Mouse (Mus musculus) lung, embryonic 15.5 days (tissue): ENCODE results near the gene Bahcc1. TPM values are rescaled to one million over a fixed set of nuclear protein-coding genes. Genes with fewer than 3 reads are reported as not detected.

Experiments
- ATAC-seq: fragments of 200-750 bp; cut with Nextera tagmentation; 2 replicates; pipeline ENCODE4 v1.8.0; 2017; ENCODE audit warnings: moderate number of reproducible peaks, borderline replicate concordance; ENCODE audit not compliant: low FRiP score, low TSS enrichment; ENCODE audit errors: extremely low read depth
- H3K27ac ChIP-seq: fragments of 300-500 bp; sonication (generic); 2 replicates; pipeline ENCODE4 v1.5.1; 2015; ENCODE audit warnings: moderate library complexity, mild to moderate bottlenecking, inconsistent platforms
- H3K27me3 ChIP-seq: fragments of 300-500 bp; sonication (generic); 2 replicates; pipeline ENCODE4 v1.6.1; 2015; ENCODE audit warnings: inconsistent platforms
- H3K36me3 ChIP-seq: fragments of 300-500 bp; sonication (generic); 2 replicates; pipeline ENCODE4 v1.6.1; 2015; ENCODE audit warnings: inconsistent platforms
- H3K4me1 ChIP-seq: fragments of 300-500 bp; sonication (generic); 2 replicates; pipeline ENCODE4 v1.6.1; 2015; ENCODE audit warnings: inconsistent platforms
- H3K4me2 ChIP-seq: fragments of 300-500 bp; sonication (generic); 2 replicates; pipeline ENCODE4 v1.6.1; 2015; ENCODE audit warnings: inconsistent platforms, mild to moderate bottlenecking, moderate library complexity
- H3K4me3 ChIP-seq: fragments of 300-500 bp; sonication (generic); 2 replicates; pipeline ENCODE4 v1.5.1; 2015; ENCODE audit warnings: mild to moderate bottlenecking, inconsistent platforms
- H3K9ac ChIP-seq: fragments of 300-500 bp; sonication (generic); 2 replicates; pipeline ENCODE4 v1.6.1; 2015; ENCODE audit warnings: inconsistent platforms
- H3K9me3 ChIP-seq: fragments of 300-500 bp; sonication (generic); 2 replicates; pipeline ENCODE4 v1.6.1; 2016; ENCODE audit warnings: inconsistent platforms
- WGBS: fragments of 180-500 bp; shearing (Covaris S2); methylation state at CpG from one replicate; pipeline ENCODE4 v1.1.7; 2015; 5-methylcytosine and 5-hydroxymethylcytosine counted together
- polyA plus RNA-seq: library from polyadenylated mRNA; unstranded; fragments of >200 nt; fragmentation: Nextera tagmentation; extraction: Ambion mirVana; gene quantifications from 2 replicates; pipeline ENCODE4 v1.2.1, GENCODE M21; 2015

Bahcc1 gene
- polyA plus RNA-seq, 1 experiment from 2014 or later: 9.2 TPM

DNA sequence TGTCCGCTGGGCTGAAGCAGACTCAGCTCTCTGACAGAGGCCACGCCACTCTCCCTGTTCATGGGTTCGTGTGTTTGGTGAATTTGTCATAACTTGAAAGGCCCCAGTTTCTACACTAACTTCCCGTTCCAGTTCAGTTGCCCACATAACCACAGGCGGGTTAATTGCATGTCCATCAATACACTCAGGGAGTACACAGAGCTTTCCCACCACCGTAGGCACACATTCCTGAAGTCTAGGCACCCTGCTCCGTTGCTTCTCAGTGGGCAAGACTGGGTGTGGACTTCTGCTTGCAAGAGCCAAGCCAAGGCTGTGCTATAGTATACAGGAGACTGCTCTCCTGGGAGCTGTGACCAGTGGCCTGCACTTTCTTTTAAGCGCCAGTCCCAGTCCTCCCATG lies 23.3 kb upstream of the Bahcc1 start:
- Histone ChIP-seq H3K4me1 (peaks cover 22% of the 10 kb centered on the region; the same call in 1 of the 2 replicates), H3K9me3 (no peaks in the 10 kb centered on the region), H3K27ac (no peak overlapping the region), H3K27me3 (no peaks in the 10 kb centered on the region), H3K4me2 (no peak overlapping the region), H3K4me3 (no peak overlapping the region), H3K36me3 (no peaks in the 10 kb centered on the region), H3K9ac (no peak overlapping the region)
- no peak for ATAC-seq
- 56% methylated on average over 8 of the region's 8 CpGs for WGBS

DNA sequence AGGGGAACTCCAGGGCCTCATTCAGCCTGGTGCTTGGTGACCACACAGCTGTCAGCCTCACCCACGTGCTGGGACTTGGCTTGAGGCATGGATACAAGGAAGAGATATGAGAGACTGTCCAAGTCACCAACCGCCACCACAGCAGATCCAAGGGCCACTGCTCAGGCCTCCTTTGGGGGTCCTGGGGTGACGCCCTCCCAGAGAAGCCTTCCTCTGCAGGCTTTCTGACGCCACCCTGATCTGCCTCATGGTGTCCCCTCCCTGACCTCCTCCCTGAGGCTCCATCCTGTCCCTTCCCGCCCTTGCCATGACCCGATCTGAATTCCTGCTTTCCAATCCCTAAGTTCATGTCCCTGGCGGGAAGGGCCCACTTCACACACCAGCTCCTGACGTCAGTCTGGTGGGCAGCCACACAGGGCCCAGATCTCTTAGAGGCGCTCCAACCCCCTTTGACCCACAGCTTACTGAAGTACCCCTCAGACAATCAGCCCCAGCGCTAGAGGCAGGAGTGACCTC lies 17.0 kb upstream of the Bahcc1 start:
- H3K4me2 ChIP-seq: no peak overlapping the region
- peak; percentile 28 for ATAC-seq
- H3K4me3 ChIP-seq: no peak overlapping the region
- H3K4me1 ChIP-seq: peaks cover 35% of the 10 kb centered on the region
- WGBS: 31% methylated on average over 10 of the region's 10 CpGs
- no peaks in the 10 kb centered on the region for H3K27me3 ChIP-seq
- no peaks in the 10 kb centered on the region for H3K9me3 ChIP-seq
- H3K36me3 ChIP-seq: no peaks in the 10 kb centered on the region
- no peak overlapping the region for H3K9ac ChIP-seq
- peak overlapping the region; percentile 89 for H3K27ac ChIP-seq

DNA sequence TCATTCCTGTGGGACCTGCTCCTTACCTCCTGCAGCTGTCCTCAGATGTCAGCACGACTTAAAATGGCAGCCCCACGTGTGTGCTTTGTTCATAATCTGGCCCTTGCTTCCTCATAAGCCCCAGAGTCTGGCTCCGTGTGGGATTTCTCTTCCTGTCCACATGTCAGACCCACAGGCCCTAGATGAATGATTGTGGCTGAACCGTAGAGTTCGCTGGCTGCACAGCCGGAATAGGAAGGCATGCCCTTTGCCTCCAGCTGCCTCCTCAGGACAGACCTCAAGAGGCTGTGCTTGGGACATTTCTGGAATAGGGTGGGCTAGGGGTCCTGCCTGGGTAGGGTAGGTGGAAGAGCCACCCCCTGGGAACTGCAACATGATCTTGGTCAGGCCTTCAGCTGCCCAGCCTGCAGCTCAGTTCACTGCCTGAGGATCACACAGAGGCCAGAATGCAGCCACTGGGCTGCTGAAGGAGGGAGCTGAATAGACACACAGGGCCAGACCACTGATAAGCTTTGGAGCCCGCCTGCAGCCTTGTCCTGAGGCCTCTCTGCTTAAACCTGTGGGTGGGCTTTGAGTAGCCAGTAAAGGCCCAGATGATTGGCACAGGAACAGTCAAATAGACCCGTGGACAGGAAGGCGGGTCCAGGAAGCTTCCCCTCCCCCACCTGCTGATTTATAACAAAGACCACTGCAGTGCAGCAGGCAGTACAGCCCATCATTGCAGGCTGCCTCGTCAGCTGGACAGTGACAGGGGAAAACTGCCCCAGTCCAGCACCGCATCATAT lies 16.0 kb upstream of the Bahcc1 start:
- no peaks in the 10 kb centered on the region for H3K36me3 ChIP-seq
- H3K9me3 ChIP-seq: no peaks in the 10 kb centered on the region
- peak; percentile 55 for ATAC-seq
- H3K9ac ChIP-seq: peak overlapping the region; percentile 26; the same call in 1 of the 2 replicates
- H3K4me2 ChIP-seq: peak overlapping the region; percentile 4; the same call in 1 of the 2 replicates
- no peaks in the 10 kb centered on the region for H3K27me3 ChIP-seq
- H3K4me1 ChIP-seq: peaks cover 42% of the 10 kb centered on the region
- 13% methylated on average over 11 of the region's 11 CpGs for WGBS
- no peak overlapping the region for H3K4me3 ChIP-seq
- H3K27ac ChIP-seq: peak overlapping the region; percentile 89

DNA sequence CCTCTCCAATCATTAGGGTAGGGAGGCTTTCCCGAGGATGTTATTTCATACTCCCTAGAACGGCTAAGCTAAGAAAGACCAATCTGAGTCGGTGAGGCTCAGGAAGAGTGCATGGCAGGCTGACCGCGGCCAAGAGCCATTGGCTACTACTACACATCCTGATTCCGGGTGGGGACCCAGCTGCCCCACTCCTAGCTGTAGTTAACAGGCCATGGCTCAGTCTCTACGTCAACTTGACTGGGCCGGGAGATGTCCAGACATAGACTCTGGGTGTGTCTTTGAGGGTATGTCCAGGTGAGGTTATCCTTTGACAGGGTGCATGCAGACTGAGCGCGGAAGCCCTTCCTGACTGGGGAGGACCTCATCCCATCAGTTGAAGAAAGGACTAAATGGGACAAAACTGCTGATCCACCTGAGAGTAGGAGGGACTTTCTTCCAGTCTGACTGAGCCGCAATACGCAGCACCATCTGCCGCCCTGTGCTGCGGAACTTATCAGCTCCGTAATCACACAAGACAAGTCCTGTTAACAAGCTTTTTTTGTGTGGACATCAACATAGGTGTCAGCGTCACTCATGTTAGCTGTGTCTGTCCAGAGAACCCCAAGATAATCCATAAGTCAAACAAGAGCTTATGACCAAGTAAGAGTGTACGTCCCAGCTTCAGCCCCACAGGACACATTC lies 14.4 kb upstream of the Bahcc1 start:
- 79% methylated on average over 17 of the region's 17 CpGs for WGBS
- Histone ChIP-seq H3K4me3 (no peak overlapping the region), H3K27ac (peak overlapping the region; percentile 78), H3K4me2 (peak overlapping the region; percentile 16), H3K9me3 (no peaks in the 10 kb centered on the region), H3K36me3 (no peaks in the 10 kb centered on the region), H3K4me1 (peaks cover 43% of the 10 kb centered on the region), H3K9ac (no peak overlapping the region), H3K27me3 (no peaks in the 10 kb centered on the region)
- ATAC-seq: no peak

DNA sequence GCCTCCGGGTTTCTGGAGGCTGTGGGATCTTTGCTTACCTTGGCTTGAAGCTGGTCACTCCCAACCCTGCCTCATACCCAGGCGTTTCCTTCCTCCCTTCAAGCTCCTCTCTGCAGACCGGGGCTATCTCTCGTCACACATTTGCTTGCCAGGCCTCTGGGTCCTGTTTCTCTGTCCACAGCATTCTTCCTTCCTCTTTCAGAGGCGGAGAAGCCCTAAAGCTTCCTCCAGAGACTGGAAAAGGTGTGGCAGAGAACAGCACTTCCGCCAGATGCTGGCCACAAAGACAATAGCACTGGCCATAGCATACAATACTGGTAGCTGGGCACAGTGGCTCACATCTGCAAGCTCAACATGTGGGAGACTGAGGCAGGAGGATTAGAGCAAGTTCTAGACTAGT lies 13.8 kb upstream of the Bahcc1 start:
- ATAC-seq: peak; percentile 5; the same call in 1 of the 2 replicates
- peak overlapping the region; percentile 78 for H3K27ac ChIP-seq
- no peaks in the 10 kb centered on the region for H3K27me3 ChIP-seq
- no peak overlapping the region for H3K4me3 ChIP-seq
- 61% methylated on average over 6 of the region's 6 CpGs for WGBS
- peaks cover 49% of the 10 kb centered on the region for H3K4me1 ChIP-seq
- H3K4me2 ChIP-seq: peak overlapping the region; percentile 16; the same call in 1 of the 2 replicates
- no peaks in the 10 kb centered on the region for H3K9me3 ChIP-seq
- no peak overlapping the region for H3K9ac ChIP-seq
- no peaks in the 10 kb centered on the region for H3K36me3 ChIP-seq

DNA sequence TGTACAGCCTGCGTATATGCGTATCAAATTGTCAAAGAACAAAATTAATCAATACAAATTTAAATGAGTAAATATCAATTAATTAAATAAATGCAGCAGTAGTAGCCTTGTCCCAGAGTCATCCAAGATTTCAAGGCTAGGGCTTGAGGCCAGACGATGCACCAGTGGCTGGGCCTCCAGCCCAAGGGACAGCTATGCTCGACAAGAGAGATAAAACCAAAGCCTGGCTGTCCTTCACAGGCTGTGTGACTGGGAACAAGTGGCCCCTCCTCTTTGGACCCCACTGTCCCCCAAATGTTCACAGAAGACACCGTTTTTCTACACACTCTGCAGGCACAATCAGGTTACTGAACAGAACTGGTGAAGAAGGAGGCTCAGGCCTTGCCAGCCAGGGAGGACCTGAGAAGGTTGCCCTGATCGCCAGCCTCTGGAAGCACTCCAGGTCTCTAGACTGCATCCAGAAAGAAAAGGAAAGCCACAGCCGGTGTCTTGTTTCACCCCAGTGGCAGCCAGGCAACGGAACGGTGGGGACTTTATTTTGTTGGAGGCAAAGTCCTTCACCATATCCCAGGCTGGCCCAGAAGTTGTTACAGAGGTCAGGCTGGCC lies 12.7 kb upstream of the Bahcc1 start:
- Histone ChIP-seq H3K27ac (peak overlapping the region; percentile 78), H3K9me3 (no peaks in the 10 kb centered on the region), H3K36me3 (no peaks in the 10 kb centered on the region), H3K27me3 (no peaks in the 10 kb centered on the region), H3K4me1 (peaks cover 59% of the 10 kb centered on the region), H3K4me2 (peak overlapping the region; percentile 32), H3K9ac (no peak overlapping the region), H3K4me3 (no peak overlapping the region; the same call in 1 of the 2 replicates)
- 33% methylated on average over 9 of the region's 9 CpGs for WGBS
- ATAC-seq: no peak

DNA sequence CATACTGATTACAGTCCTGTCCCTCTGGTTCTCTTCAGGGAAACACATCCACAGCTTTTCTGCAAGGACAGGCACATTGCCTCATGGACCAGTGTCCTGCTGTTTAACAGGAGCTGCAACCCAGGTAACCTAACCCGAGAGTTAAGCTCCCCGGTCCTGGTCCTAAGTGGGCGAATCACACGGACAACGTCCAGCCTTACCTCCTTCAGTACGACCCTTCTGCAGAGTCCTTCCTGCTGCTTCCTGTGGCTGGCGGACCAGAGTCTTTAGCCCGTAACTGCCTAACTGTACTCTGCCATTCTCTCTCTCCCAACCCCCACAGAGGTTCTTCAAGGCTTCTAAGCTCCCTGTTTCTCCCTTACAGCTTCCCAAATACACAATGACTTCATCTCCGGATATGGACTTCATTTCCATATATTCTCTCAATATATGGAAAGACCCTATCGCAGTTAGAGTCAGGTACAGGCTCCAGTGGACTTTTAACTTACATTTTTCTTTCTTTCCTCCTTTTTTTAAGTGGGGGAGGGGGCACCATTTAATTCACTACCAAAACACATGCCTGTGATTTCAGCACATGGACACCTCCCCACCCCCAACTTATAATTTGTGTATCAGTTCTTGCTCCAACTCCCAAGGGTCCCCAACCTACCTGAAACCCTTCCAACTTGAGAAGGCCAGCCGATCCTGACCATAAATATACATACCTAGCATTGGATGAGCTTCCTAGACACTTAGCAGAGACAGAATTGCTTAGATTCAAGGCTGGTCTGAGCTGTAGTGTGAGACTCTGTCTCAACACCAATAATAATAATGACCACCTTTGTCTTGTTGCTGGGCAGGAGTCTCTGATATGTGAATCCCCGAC lies 11.6 kb upstream of the Bahcc1 start:
- H3K4me1 ChIP-seq: peaks cover 59% of the 10 kb centered on the region
- no peaks in the 10 kb centered on the region for H3K36me3 ChIP-seq
- H3K27me3 ChIP-seq: no peaks in the 10 kb centered on the region
- H3K27ac ChIP-seq: peak overlapping the region; percentile 78
- WGBS: 38% methylated on average over 12 of the region's 12 CpGs
- peak overlapping the region; percentile 3 for H3K4me3 ChIP-seq
- no peak for ATAC-seq
- peak overlapping the region; percentile 32 for H3K4me2 ChIP-seq
- H3K9ac ChIP-seq: 0 out of 2 replicates have a peak overlapping the region, but pooled peaks have one; percentile 12
- H3K9me3 ChIP-seq: no peaks in the 10 kb centered on the region

DNA sequence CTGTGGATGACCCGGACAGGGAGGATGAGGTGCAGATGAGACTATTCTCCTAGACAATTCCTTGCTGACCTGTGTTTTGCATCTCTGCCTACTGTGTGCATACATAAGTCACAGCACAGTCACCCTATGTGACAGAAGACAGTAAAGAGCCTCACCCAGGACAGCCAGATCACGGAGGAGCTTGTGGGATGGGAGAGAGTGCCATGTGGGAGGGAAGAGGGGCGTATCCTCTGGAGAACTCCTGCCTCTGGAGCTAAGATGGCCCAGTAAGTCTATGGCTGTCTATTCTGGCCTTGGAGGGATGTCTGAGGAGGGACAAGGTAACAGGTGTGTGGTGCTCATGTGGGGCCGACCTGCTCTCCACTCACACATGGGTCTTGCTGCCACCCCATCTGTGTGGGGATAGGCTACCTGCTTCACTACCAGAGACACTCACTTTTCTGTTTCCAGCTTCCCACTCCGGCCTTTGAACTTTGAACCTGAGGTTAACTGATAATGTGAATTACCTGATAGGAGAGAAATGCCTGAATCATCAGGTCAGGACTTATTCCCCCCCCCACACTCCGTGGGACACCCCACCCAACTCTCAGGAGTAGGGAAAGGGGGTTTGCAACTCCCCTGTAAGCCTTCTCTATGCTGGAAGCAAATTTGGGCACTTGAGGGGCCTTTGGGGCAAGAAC lies 10.2 kb upstream of the Bahcc1 start:
- no peak for ATAC-seq
- Histone ChIP-seq H3K4me2 (no peak overlapping the region), H3K4me1 (peaks cover 59% of the 10 kb centered on the region), H3K36me3 (no peaks in the 10 kb centered on the region), H3K9me3 (no peaks in the 10 kb centered on the region), H3K27me3 (no peaks in the 10 kb centered on the region), H3K27ac (no peak overlapping the region), H3K4me3 (no peak overlapping the region), H3K9ac (no peak overlapping the region)
- 72% methylated on average over 6 of the region's 6 CpGs for WGBS

DNA sequence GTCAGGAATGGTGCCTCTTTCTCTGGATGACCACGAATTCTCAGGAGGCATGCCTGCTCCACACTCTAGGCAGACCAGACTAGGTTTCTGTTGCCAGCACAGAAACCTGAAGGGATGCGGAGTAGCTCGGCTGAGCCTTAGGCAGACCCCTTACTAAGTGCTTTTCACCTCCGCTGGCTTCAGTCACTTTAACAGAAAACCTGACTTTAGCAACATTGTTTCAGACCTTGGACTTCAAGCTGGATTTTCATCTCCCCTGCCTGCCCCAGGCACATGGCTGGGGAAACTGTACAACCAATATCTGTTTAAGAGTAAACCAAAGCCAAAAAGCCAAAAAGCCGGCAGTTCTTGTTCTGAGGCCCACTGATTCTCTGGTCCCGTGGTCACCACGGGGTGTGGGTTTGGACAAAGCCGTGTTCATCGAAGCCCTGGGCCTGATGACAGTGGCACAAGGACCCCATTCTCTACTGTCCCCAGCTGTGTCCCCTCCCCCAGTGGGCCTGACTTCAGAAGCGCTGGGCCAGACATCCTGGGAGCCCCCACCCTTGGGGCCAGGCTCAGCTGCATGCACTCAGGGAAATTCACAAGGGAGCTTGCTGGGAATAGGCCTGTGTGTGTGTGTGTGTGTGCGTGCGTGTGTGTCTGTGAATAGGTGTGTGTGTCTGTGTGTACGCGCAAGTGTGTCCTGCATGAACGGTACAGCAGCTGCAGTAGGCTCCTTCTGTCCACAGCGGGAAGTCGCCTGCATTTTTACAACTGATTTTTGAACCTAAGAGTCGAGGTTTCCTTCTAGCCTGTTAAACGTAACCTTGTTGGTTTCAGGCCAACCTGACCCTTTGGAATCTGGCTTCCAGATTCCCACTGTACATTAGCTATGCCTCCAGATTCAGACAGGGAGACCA lies 8.9 kb upstream of the Bahcc1 start:
- Histone ChIP-seq H3K4me1 (peaks cover 71% of the 10 kb centered on the region), H3K4me2 (no peak overlapping the region)
- ATAC-seq: no peak

More for the DNA sequence above, 8.9 kb upstream of the Bahcc1 start:
- Histone ChIP-seq H3K9me3 (no peaks in the 10 kb centered on the region), H3K27ac (peak overlapping the region; percentile 92; the same call in 1 of the 2 replicates), H3K27me3 (no peaks in the 10 kb centered on the region), H3K9ac (no peak overlapping the region), H3K4me3 (no peak overlapping the region), H3K36me3 (no peaks in the 10 kb centered on the region)
- WGBS: 53% methylated on average over 19 of the region's 19 CpGs
